Mouse (Mus musculus): ENCODE data around the gene Ptprf. TPM values are rescaled to one million over a fixed set of nuclear protein-coding genes. Genes with fewer than 3 reads are reported as not detected.

The Ptprf gene
- total RNA-seq, 4 experiments from 2014 or later = 49.6 to 81.8 (median 63.1) TPM

DNA sequence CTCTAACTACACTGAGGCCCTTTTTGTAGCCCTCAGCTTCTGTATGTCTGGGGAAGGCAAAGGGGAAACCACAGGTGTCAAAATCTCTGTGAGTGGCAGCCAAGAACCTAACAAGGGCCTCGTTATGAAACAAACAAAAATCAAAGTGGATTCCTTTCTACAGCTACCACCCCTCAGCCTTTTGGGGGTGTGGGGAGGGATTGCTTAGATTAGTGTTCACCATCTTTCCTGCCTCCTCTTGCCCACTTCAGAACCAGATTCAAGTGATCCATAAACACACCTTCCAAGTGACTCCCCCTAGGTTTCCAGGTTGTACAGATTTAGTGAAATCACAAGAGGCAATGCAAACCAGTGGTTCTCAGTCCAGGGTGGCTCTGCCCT lies 9.0 kb downstream of the Ptprf start:
- no peak for DNase-seq

DNA sequence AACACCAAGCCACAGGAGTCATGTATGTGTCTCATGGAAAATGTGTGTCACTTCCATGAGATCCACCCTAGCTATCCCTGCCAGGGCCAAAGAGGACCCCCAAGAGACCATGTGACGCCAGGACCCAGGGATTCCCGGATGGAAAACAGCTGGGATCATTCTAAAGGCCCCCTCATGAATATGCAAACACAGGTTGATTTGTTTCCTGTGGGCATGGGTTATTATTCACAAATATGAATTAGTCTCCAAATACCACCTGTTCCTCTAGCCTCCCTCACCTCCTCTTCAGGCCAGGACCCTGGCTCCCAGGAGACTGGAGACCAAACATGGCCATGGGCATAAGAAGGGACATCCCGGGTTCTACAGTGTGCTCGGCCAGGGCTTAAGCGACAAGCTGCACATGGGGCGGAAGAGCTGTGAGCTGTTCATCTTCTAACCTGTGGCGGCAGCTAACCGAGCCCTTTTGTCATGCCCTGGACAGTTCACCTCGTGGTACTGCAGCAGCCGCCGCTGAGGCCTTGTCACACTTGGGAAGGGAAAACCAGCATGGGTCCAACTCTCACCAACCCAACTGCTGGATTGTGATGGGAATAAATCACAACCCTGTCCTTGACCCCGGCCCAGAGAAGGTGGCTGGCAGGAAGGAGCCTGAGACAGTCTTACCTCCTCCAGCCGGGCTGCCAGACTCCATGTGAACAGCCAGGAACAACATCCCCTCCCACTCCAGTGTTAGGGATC lies 9.6 kb downstream of the Ptprf start:
- DNase-seq = no peak

DNA sequence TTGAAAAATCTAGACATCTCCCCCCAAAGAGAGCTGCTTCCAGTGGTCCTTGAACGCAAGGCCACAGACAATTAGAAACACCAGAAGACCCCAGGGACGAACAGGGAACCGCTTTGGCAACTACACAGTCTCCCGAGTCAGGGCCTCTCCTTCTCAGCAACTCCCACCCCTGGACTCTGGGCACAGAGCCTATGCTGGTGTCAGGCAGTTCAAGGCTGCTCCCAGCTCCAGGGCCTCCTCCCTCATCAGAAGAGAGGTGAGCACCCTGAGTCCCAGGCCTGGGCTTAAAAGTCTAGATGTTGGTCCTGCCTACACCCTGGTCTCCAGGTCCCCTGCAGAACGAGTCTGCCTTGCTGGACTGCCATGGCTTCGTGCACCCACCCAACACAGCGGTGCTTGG lies 10.7 kb downstream of the Ptprf start:
- DNase-seq = peak; percentile 62

DNA sequence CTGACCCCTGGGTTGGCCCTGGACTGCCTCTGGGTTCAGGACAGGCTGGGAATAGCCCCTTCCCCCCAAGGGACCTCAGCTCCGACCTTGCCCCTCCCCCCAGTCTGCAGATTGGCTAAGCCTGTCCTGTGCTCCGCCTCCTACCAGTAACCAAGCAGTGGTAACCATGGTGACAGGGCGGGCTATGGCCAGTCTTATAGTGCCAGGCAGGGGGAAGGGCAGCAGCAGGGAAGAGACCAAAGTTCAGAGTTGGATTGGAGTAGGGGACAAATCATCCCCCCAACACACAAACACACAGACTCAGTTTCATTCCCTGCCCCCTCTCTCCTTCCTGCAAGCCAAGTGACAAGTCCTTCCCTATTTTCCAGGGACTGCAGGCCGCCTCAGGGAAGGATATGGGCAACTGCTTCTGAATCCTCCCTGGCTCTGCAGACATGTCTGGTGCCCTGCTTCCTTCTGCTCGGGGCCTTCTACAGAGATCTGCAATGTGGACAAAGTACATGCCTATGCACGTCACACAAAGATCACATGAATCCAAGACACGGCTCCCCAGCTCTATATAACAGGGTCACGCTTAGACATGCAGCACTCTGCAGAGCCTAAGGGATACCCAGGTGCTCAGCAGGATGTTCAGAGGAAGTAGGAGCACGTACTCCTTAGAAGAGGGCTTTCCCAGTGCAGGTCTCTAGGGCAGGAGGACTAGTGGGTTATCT lies 14.5 kb downstream of the Ptprf start:
- DNase-seq = peak; percentile 69

DNA sequence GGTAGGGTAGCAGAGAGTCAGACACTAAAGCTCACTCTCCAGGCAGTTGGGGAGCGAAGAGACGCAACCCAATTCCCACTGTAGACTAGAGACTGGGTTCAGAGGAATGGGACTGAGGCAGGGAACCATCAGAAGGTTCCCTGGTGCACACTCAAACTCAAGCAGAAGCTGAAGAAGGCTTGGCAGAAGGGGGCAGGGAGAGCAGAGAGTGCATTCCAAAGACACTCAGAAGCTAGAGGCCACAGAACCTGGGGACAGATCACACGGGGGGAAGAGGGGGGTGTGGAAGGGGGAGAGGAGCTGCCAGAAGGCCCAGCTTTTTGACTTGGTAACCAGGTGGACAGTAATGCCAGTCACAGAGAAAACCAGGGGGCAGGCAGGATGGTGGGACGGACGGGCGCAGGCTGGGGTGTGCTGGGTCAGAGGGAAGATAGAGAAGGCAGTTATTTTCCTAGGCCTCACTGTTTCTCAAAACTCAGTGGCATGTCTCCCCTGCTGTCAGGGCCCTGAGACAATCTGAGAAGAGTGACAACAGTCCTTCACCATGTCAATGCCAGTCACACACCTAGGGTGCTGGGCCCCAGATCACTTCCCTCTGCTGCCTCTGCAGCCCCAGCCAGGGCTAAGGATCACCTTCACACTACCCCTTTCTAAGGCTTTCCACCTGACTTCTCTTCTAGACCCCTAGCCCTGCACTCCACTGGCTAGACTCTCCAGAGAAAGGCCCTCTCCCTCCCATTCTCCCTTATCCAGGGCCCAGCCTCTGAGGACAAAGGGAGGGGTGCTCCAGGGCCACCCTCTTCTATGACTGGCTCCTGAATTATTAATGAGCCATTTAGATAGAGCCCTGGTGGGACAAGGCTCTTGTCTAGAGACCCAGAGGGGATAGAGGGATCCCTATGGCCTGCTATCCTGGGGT lies 15.3 kb downstream of the Ptprf start:
- DNase-seq = no peak

DNA sequence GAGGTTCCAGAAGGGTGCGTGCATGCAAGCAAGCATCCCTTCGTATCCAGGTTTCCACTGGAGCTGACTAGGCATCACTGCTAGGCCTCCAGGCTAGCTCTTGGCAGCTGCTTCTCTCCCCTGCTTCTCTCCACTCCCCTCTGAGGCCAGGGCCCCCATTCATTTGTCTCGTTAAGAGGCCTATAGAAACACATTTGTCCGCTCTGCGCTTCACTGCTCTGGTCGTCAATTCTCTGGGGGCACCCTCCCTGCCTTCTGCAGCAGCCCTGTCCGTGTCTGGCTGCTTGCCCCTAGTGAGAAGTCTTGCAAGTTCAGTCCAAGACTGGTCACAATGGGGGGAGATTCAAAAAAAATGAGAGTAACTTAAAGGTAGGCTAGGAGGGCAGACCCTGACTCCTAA lies 16.7 kb downstream of the Ptprf start:
- no peak for DNase-seq

DNA sequence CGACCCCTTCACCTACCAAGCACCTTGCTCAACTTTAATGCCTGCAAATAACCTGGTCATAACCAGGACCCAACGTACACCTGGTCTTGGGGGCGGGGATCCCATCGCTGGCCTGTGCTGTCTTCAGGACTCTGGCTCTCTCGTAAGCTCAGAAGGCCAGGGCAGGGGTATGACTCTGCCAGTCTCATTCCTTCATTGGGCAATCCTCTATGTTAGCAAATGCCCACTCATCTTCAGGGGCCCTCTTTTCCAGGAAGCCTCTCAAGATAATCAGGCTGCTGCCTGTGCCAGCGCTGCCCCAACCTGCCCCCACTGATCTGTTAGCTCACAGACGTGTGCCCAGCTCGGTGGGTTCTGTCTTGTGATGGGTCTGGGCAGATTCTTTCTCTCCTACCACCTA lies 17.2 kb downstream of the Ptprf start:
- DNase-seq = no peak

DNA sequence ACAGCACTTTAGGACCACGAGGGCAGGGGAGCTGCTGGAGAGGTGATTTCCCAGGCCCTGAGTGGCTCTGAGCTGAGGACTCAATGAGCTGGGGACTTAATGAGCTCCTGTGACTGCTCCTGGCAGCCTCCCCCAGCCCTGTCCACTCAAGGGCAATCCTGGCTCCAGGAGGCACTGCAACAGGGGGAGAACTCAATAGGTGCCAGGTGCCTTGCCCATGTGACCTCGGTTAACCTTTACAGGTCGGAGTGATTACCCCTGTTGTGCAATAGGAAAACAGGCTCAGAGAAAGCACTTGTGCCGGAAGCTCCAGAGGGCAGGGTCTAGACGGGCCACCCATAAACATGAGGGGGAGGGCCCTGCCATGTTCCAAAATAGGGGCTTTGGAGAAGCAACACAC lies 17.7 kb downstream of the Ptprf start:
- no peak for DNase-seq

DNA sequence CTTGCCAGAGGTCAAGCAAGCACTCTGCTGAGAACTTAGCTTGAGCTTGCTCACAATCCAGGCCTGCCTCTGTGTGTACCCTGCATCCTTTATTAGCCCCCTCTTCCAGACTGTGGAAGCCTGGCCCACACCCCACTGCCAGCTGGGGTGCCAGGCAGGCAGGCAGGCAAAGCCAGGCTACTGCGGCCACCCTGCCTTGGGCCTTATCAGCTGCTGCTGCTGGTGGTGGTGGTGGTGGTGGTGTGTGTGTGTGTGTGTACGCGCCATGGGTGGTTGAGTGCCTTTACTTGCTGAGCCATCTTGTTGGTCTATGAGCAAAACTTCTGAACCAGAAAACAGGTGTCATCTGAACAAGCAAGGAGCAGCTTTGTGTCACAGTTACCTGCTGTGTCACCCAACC lies 18.3 kb downstream of the Ptprf start:
- no peak for DNase-seq

DNA sequence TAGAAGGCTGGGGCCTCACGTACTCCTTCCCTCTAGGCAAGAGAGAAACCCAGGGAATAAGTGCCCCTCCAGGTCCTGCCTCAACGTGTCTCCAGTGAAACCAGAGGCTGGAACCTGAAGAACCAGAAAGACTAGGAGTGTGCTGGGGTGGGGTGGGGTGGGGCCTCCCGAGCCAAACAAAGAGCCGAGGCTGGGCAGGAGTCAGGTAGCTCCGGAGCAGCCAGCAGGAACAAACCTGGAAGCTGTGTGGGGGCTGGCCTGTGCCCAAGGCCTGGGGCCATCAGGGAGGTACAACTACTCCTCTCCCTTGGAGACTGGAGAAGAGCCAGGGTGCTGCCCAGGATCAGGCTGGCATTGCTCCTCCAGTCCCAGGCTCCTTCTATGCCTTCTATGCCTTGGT lies 18.9 kb downstream of the Ptprf start:
- no peak for DNase-seq

DNA sequence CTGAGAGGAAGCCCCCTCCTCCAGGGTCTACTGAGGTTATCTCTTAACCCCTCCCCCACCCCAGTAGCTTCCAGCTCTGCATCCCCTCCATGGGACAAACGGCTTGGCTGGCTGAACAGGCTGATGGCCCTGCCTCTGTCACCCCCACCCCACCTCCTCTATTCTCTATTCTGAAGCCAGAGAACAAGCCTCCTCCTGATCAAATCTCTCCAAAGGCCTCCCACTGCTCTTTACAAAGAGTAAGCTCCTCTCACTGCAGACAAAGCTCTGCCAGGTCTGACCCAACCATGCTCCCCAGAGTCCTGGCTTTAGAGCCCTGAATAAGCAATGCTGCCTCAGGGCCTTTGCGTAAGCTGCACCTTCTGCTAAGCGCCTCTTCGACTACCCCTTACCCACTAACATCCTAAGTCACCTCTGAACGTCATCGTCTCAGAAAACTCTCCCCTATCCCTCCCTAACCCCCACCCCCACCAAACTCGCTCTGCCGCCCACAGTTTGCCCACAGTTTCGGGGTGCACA lies 19.6 kb downstream of the Ptprf start:
- DNase-seq = no peak

DNA sequence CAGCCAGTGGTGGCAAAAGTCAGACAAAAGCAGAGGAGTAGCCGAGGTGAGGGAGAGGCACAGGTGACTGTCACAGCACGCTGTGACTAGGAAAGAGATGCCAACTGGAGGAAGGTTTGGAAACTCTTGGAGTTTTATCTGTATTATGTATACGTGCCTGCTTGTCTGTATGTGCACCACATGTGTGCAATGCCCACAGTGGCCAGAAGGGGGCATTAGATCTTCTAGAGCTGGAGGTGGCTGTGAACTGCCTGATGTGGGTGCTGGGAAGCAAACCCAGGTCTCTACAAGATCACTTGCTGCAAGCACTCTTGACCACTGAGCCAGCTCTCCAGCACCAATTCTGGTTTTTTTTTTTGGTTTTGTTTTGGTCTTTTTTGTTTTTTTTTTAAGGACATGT lies 20.5 kb downstream of the Ptprf start:
- no peak for DNase-seq

DNA sequence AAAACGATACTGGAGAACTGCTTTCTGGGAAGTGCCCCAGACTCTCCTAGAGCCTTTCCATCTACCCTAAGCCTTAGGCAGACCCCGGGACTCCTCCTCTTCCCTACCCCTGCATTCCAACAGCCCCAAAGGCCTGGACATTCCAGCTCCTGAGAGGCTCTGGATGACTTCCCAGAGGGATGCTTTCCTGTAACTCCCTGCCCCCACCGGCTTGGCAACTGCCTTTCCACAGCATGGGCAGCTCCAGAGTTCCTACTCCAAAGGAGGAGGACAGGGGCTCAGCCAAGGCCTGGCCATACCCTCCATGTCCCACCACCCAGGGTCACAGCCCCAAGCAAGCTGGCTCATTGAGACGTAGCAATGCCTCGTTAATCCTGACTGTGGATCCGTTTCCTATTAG lies 21.2 kb downstream of the Ptprf start:
- no peak for DNase-seq

DNA sequence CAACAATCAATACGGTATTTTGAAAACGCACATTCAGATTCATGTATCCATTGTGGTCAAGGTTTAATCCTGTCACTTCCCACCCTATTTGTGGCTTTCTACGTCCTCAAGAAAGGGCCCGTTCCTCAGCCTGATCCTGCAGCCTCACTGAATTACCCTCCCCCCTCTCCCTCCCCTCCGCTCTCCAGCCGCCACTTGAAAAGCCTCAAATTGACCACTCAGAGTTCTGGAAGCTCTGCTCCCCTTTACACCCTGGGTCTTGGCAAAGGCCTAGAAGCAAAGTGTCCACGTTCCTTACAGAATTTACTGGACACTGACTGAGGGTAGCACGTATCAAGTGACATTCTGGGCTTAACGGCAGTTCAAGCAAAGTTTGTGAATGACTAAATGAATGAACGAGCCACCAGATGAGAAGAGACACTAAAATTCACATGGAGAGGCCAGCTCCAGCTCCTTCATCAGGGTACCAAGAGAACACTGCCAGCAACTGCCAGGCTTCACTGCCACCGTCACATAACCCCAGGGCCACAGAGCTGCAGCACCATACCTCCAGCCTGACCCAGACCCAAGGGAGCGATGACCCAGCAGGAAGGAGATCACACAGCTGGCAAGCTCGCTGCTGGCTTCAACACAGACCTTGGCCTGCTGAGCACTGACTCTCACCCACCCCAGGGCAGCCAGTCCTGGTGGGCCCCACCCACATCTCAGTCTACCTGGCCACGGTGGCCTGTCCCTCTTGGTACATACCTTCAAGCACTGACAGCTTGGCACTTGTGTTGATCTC lies 22.6 kb downstream of the Ptprf start:
- DNase-seq = no peak

DNA sequence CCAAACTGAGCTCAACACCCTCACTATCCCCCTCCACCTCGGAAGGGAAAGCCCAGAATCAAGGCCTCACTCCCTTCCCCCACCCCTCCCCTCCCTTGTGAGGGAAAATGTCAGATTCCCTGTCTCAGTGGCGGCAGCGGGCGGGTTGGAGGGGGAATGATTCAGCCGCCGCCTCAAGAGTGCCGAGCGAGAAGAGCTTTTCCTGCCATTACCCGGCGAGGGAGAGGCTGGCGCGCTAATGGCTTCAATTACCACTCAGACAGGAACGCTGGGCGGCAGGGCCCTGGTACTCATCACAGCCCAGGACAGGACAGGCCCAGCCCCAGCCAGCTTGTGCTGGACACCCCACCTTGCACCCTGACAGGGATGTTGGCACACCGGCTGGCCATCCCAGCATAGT lies 25.6 kb downstream of the Ptprf start:
- DNase-seq = peak; percentile 48

DNA sequence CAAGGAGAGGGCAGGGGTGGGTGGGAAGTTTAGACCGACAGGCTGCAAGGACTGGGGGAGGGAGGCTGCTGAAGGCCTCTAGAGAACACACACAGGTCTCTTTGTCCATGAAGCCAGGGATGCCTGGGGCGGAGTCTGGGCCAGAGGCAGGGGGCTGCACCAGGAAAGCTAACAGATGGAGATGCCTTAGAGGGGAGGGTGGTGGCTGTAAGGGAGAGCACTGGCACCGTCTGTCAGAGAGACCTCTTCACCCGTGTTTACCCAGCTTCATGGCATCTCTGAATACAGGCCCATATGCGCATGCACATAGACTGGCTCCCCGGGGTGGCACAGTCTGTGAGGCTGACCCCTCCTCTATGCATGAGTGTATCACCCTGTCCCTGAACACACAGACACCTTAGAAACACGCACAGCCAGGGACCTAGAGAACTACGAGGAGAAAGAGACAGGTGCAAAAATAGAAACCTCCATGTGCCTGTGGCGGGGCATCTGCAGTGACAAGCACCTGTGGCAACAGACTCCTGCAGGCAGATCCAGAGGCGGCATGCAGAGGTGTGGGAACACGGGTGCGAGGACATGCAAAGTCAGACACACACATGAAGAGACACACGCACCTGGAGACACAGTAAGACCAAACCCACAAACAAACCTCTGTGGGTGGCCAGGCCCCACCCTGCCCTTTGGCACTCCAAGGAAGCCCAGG lies 29.3 kb downstream of the Ptprf start:
- DNase-seq = no peak

DNA sequence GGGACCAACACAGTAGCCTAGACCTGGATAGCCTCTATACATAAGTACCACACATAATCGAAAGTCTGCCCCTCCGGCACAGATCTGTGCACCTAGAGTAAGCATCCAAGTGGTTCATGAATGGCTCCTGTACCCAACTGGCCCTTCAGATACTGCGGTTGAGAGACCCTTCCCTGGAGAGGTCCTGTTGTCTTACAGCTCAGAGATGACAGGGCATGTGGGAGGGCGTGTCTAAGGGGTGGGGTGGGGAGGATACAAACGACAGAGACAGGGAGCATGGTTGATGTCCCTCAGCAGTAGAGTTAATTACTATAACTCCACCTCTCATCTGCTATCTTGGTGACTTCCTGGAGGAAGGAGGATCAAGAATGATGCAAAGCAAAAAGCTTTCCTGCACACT lies 29.9 kb downstream of the Ptprf start:
- no peak for DNase-seq

DNA sequence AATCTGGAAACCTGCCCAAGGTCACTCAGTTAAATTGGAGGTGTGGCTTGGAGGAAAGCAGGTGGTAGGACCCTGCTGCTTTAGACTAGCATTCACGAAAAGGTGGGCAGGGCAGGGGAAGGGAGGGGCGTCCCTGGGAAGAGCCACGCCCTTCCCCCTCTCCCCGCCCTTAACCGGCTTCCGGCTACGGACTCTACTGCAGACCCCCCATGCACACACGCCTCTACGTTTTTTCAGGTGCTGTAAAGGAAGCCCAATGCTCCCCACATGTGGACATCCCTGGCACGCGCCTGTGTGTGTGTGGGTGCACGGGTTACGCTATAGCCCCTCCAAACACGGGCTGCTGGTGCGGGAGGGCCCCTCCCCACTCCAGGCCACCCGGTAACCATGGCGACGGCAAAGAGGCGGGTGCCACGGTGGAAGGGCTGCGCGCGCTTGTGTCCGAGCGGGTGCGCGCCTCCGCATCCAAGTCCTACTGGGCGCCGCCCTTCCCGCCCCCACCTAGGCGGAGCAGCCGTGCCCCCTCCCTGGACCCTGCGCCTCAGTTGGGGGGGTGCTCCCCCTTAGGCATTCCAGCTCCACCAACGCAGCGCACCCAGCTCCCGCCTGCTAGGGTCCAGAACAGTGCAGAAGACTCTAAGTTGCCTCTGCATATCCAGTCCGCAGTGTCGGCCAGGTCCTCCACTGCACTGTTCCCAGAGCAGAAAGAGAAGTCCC lies 30.5 kb downstream of the Ptprf start:
- peak; percentile 67 for DNase-seq

DNA sequence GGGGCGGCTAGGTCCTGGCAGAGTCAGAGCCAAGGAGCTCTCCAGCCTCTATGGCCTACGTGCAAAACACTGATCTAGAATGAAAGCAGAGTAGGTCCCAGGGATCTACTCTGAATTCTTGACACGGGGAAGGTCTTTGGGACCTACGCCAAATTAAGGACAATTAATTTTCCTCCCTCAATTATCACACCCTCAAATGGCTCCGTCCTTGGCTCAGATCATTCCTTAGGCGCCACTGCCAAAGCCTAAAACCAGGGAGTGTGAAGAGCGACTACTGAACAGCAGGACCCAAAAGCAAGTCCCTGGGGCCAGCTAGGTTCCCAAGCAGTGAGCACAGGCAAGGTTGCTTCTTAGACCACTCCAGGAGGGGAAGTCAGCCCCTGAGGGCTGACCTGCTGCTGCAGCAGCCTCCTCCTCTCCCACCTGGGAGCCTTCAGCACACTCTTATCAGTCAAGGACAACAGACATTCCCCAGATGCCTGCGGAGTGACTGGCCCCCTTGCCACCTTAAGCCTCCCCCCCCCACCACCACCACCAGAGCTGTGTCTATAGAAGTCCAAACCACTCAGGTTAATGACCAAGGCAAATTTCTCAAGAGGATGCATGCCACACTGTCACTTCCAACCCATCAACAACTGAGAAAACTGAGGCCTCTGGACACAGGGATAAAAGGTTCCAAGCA lies 31.3 kb downstream of the Ptprf start:
- no peak for DNase-seq

DNA sequence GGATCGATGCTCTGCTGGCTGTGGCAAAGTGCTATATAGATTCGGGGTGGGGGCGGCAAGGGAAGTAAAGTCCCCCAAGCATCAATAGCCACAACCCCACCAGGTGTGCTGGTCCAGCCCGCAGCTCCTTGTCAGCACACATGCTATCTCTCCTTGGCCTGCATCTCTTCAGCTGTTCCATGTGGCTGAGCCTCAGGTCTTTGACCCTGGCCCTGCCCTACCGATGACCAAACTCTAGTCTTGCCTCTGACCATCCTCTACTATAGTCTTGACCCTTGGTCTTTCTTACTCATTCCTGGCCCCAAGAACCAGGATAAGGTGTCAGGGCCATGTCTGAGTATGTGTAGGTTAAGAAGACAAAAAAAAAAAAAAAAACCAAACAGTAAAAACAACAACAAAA lies 33.2 kb downstream of the Ptprf start:
- no peak for DNase-seq

All from adrenal gland, adult 8-10 months (tissue).